Mouse (Mus musculus): ENCODE measurements at regions not wholly inside any gene's neighbourhood (a gene's known extent, or its start where the extent isn't known, plus 50 kb on each side); places are given as distances from the start of the nearest gene placed in this dataset.

GRCm38 (mm10) chr11:117036977-117037376 lies 78.0 kb upstream of the Sec14l1 start:
- no peaks in the 10 kb centered on the region for H3K9me3 ChIP-seq
- peaks cover 16% of the 10 kb centered on the region; the same call in 1 of the 2 replicates for H3K27me3 ChIP-seq
- H3K27ac ChIP-seq (replicated peaks): no peak overlapping the region
- H3K4me1 ChIP-seq: peaks cover 14% of the 10 kb centered on the region
- no peak overlapping the region for H3K4me3 ChIP-seq
- no peak overlapping the region for H3K4me2 ChIP-seq (replicated peaks)
- H3K36me3 ChIP-seq: no peaks in the 10 kb centered on the region
- no peak overlapping the region for H3K9ac ChIP-seq (replicated peaks)
- 93% methylated on average over 7 of the region's 7 CpGs for WGBS
- ATAC-seq (ENCODE audit: low FRiP score, low read depth): no peak

- Histone ChIP-seq H3K27ac (replicated peaks) (no peak overlapping the region), H3K4me1 (peaks cover 16% of the 10 kb centered on the region), H3K9me3 (no peaks in the 10 kb centered on the region), H3K4me2 (replicated peaks) (peak overlapping the region; percentile 30), H3K9ac (replicated peaks) (no peak overlapping the region), H3K27me3 (peaks cover 30% of the 10 kb centered on the region; the same call in 1 of the 2 replicates), H3K4me3 (peak overlapping the region; percentile 12; the same call in 1 of the 2 replicates), H3K36me3 (no peaks in the 10 kb centered on the region)
- ATAC-seq (ENCODE audit: low FRiP score, low read depth): peak; percentile 16; the same call in 1 of the 2 replicates
- 34% methylated on average over 20 of the region's 20 CpGs for WGBS
These were observed 76.5 kb upstream of the Sec14l1 start for GRCm38 (mm10) chr11:117038282-117039106.

GRCm38 (mm10) chr11:117040829-117041228 lies 74.1 kb upstream of the Sec14l1 start:
- no peak overlapping the region for H3K4me3 ChIP-seq
- no peak for ATAC-seq (ENCODE audit: low FRiP score, low read depth)
- H3K36me3 ChIP-seq: no peaks in the 10 kb centered on the region
- H3K4me2 ChIP-seq (replicated peaks): no peak overlapping the region
- peaks cover 30% of the 10 kb centered on the region; the same call in 1 of the 2 replicates for H3K27me3 ChIP-seq
- H3K27ac ChIP-seq (replicated peaks): no peak overlapping the region
- H3K9me3 ChIP-seq: no peaks in the 10 kb centered on the region
- H3K4me1 ChIP-seq: peaks cover 11% of the 10 kb centered on the region
- no peak overlapping the region for H3K9ac ChIP-seq (replicated peaks)
- 28% methylated on average over 4 of the region's 4 CpGs for WGBS

GRCm38 (mm10) chr11:117042336-117042735 lies 72.6 kb upstream of the Sec14l1 start:
- Histone ChIP-seq H3K4me3 (no peak overlapping the region), H3K4me2 (replicated peaks) (no peak overlapping the region), H3K27ac (replicated peaks) (no peak overlapping the region), H3K9ac (replicated peaks) (no peak overlapping the region), H3K4me1 (peaks cover 18% of the 10 kb centered on the region), H3K9me3 (no peaks in the 10 kb centered on the region), H3K36me3 (no peaks in the 10 kb centered on the region), H3K27me3 (peaks cover 30% of the 10 kb centered on the region; the same call in 1 of the 2 replicates)
- 65% methylated on average over 5 of the region's 5 CpGs for WGBS
- ATAC-seq (ENCODE audit: low FRiP score, low read depth): no peak

GRCm38 (mm10) chr11:117043524-117043923 lies 71.4 kb upstream of the Sec14l1 start:
- no peak overlapping the region for H3K9ac ChIP-seq (replicated peaks)
- 0 out of 2 replicates have a peak, but pooled peaks have one; percentile 6 for ATAC-seq (ENCODE audit: low FRiP score, low read depth)
- 6% methylated on average over 8 of the region's 8 CpGs for WGBS

GRCm38 (mm10) chr11:117044731-117045130 lies 70.2 kb upstream of the Sec14l1 start:
- H3K4me3 ChIP-seq: no peak overlapping the region
- no peak for ATAC-seq (ENCODE audit: low FRiP score, low read depth)
- 74% methylated on average over 1 of the region's 1 CpGs for WGBS

More at GRCm38 (mm10) chr11:117043524-117043923, 71.4 kb upstream of the Sec14l1 start:
- Histone ChIP-seq H3K4me2 (replicated peaks) (no peak overlapping the region), H3K9me3 (no peaks in the 10 kb centered on the region), H3K27ac (replicated peaks) (no peak overlapping the region), H3K27me3 (peaks cover 30% of the 10 kb centered on the region; the same call in 1 of the 2 replicates), H3K36me3 (no peaks in the 10 kb centered on the region), H3K4me3 (no peak overlapping the region), H3K4me1 (peaks cover 26% of the 10 kb centered on the region)

GRCm38 (mm10) chr11:117046636-117047035 lies 68.3 kb upstream of the Sec14l1 start:
- WGBS: 92% methylated on average over 5 of the region's 5 CpGs
- no peak for ATAC-seq (ENCODE audit: low FRiP score, low read depth)
- H3K4me1 ChIP-seq: peaks cover 17% of the 10 kb centered on the region

More at GRCm38 (mm10) chr11:117044731-117045130, 70.2 kb upstream of the Sec14l1 start:
- Histone ChIP-seq H3K9ac (replicated peaks) (no peak overlapping the region), H3K27me3 (peaks cover 24% of the 10 kb centered on the region; the same call in 1 of the 2 replicates), H3K4me1 (peaks cover 26% of the 10 kb centered on the region), H3K4me2 (replicated peaks) (no peak overlapping the region), H3K27ac (replicated peaks) (no peak overlapping the region), H3K36me3 (no peaks in the 10 kb centered on the region), H3K9me3 (no peaks in the 10 kb centered on the region)

GRCm38 (mm10) chr11:117047172-117047950 lies 67.6 kb upstream of the Sec14l1 start:
- H3K9me3 ChIP-seq: peaks cover 4% of the 10 kb centered on the region; the same call in 1 of the 2 replicates
- no peak for ATAC-seq (ENCODE audit: low FRiP score, low read depth)
- peaks cover 17% of the 10 kb centered on the region for H3K4me1 ChIP-seq
- no peak overlapping the region; the same call in 1 of the 2 replicates for H3K9ac ChIP-seq (replicated peaks)
- no peaks in the 10 kb centered on the region for H3K36me3 ChIP-seq
- peak overlapping the region; percentile 86 for H3K27ac ChIP-seq (replicated peaks)
- H3K4me3 ChIP-seq: no peak overlapping the region
- WGBS: 18% methylated on average over 22 of the region's 22 CpGs
- peaks cover 11% of the 10 kb centered on the region; the same call in 1 of the 2 replicates for H3K27me3 ChIP-seq
- H3K4me2 ChIP-seq (replicated peaks): peak overlapping the region; percentile 25; the same call in 1 of the 2 replicates

More at GRCm38 (mm10) chr11:117046636-117047035, 68.3 kb upstream of the Sec14l1 start:
- Histone ChIP-seq H3K27me3 (peaks cover 17% of the 10 kb centered on the region; the same call in 1 of the 2 replicates), H3K9me3 (peaks cover 4% of the 10 kb centered on the region; the same call in 1 of the 2 replicates), H3K9ac (replicated peaks) (no peak overlapping the region; the same call in 1 of the 2 replicates), H3K36me3 (no peaks in the 10 kb centered on the region), H3K4me2 (replicated peaks) (no peak overlapping the region), H3K4me3 (no peak overlapping the region), H3K27ac (replicated peaks) (peak overlapping the region; percentile 86)

- H3K27ac ChIP-seq (replicated peaks): no peak overlapping the region
- no peaks in the 10 kb centered on the region for H3K27me3 ChIP-seq
- no peak overlapping the region for H3K4me2 ChIP-seq (replicated peaks)
- no peak overlapping the region for H3K4me3 ChIP-seq
- H3K9ac ChIP-seq (replicated peaks): no peak overlapping the region
- ATAC-seq (ENCODE audit: low FRiP score, low read depth): no peak
- peaks cover 4% of the 10 kb centered on the region; the same call in 1 of the 2 replicates for H3K9me3 ChIP-seq
- H3K36me3 ChIP-seq: no peaks in the 10 kb centered on the region
- H3K4me1 ChIP-seq: peaks cover 15% of the 10 kb centered on the region
- 75% methylated on average over 3 of the region's 3 CpGs for WGBS
These were observed 66.1 kb upstream of the Sec14l1 start for GRCm38 (mm10) chr11:117048911-117049310.

GRCm38 (mm10) chr11:117050788-117051187 lies 64.2 kb upstream of the Sec14l1 start:
- Histone ChIP-seq H3K4me3 (no peak overlapping the region), H3K4me2 (replicated peaks) (no peak overlapping the region), H3K9me3 (peaks cover 4% of the 10 kb centered on the region; the same call in 1 of the 2 replicates), H3K36me3 (no peaks in the 10 kb centered on the region), H3K4me1 (peaks cover 15% of the 10 kb centered on the region), H3K27me3 (no peaks in the 10 kb centered on the region), H3K27ac (replicated peaks) (no peak overlapping the region), H3K9ac (replicated peaks) (no peak overlapping the region)
- ATAC-seq (ENCODE audit: low FRiP score, low read depth): no peak
- WGBS: 90% methylated on average over 7 of the region's 7 CpGs

- Histone ChIP-seq H3K4me2 (replicated peaks) (no peak overlapping the region), H3K9ac (replicated peaks) (0 out of 2 replicates have a peak overlapping the region, but pooled peaks have one; percentile 41), H3K27ac (replicated peaks) (peak overlapping the region; percentile 50), H3K27me3 (no peaks in the 10 kb centered on the region), H3K36me3 (no peaks in the 10 kb centered on the region), H3K4me3 (no peak overlapping the region), H3K9me3 (no peaks in the 10 kb centered on the region), H3K4me1 (peaks cover 17% of the 10 kb centered on the region)
- ATAC-seq (ENCODE audit: low FRiP score, low read depth): peak; percentile 51
- WGBS: 13% methylated on average over 9 of the region's 9 CpGs
These were observed 58.0 kb upstream of the Sec14l1 start for GRCm38 (mm10) chr11:117056958-117057357.

Data from midbrain, embryonic 12.5 days (tissue).